Mouse (Mus musculus) bone marrow macrophage, adult 2 months (primary cell): ENCODE measurements around the gene Upf1.

Experiments used
- CTCF ChIP-seq: IDR thresholded peaks from 2 replicates; pipeline ENCODE4 v1.5.1; 2012; ENCODE audit warnings: low read depth, mild to moderate bottlenecking, low read length, moderate library complexity
- POLR2A ChIP-seq: IDR thresholded peaks from 2 replicates; pipeline ENCODE4 v1.6.1; 2012; ENCODE audit warnings: mild to moderate bottlenecking, low read depth, low read length, borderline replicate concordance

- TF ChIP-seq CTCF: no peak
- TF ChIP-seq POLR2A: no peak
These were observed 22.2 kb downstream of the Upf1 start for GRCm38 (mm10) chr8:70330741-70331364.
